Mouse (Mus musculus): Measurements from ENCODE around the gene Phlpp1.
"Not testable (repeated sequence)": the region's sequence is repeated elsewhere in the genome, so short reads cannot be mapped to it uniquely, and the experiment has no call there.

The Phlpp1 gene

GRCm38 (mm10) chr1:106243371-106243770 lies 71.8 kb downstream of the Phlpp1 start:
- DNase-seq (ENCODE audit: low spot score): no peak

DNA sequence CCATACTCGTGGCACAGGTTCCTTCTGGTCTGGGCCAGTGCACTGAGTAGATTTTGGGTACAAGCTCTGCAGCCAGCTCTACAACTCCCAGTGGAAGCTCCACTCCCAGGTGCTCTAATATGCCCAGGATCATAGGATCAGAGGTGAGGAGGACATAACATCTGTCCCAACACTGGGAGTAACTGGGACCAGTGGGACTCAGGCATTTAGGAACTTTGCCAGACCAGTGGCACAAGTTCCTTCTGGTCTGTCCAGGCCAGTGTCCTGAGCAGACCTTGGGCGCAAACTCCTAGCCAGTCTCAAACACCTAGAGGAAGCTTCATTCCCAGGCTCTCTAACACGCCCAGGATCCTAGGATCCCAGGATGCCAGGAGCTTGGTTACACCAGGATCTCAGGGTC lies 72.7 kb downstream of the Phlpp1 start:
- no peak for DNase-seq (ENCODE audit: low spot score)

DNA sequence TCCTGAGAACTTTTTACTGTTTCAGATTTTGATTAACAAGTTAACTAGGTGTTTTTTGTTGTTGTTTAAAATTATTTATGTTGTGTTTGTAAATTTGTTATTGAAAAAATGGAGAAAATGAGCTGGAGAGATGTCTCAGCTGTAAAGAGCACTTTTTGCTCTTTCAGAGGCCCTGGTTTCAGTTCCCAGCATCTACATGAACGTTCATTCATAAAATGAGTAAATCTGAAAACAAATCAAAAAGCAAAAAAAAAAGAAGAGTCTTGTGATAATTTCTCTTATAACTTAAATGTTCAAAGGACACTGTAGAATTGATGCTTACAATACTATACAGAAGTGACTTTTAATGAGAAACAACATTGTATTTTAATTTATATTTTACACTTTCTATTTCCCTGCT lies 82.5 kb downstream of the Phlpp1 start:
- DNase-seq (ENCODE audit: low spot score): no peak

DNA sequence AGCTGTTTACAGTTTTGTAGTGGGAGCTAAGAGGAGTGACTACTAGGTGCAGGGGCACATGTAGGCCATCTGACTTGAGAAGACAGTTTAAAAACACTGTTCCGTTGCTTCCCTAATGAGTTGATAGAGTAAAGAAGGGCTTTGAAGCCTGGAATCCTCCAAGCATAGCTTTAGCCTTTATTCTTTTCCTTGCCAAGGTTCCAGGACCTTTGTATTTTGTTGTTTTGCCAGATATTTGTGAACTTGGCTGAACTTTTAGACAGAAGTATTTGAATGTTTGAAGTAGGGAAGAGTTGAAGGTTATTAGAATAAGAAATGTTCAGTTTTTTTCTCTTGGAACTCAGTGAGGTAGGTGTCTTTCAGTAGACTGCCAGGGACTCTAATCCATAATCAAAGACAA lies 85.6 kb downstream of the Phlpp1 start:
- no peak for DNase-seq (ENCODE audit: low spot score)

GRCm38 (mm10) chr1:106268028-106268799 lies 96.7 kb downstream of the Phlpp1 start:
- no peak for DNase-seq (ENCODE audit: low spot score)

- no peak for DNase-seq (ENCODE audit: low spot score)
Measured at GRCm38 (mm10) chr1:106269337-106269736, 97.8 kb downstream of the Phlpp1 start.

DNA sequence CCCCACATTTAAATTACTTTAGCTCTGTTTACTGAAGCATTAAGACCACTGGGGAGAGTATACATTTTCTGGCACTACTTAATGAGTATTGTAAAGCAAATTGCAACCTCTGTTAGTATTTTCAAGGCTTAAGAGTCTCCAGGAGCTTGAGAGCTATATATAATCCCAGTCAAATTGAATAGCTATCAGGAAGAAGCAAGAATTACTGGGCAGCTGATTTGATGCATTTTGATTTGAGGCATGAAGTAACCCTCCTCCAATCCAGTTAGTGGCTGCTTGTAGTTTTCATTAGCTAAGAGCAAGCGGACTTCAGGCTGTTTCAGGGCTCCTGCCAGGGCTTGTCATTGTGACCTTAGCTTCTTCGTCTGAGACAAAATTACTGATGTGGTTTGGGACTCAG lies 101.4 kb downstream of the Phlpp1 start:
- no peak for DNase-seq (ENCODE audit: low spot score)

DNA sequence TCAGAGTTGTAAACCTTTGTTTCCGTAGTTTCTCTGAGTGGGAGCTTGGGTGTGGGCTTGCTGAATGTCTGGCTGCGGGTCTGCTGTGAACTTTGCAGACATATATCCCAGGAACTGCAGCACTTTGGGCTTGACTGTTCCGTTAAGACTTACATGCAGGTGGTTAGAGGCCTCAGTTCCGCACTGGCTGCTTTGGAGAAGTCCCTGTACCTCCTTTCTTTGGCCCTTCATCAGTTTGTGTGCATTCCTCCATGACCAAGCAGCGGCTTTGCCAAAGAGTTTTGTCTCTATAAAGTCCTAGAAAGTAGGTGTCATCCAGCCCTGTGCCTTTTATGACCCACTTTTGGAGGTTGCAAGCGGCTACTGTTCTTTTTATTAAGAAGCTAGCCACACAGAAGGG lies 102.2 kb downstream of the Phlpp1 start:
- no peak for DNase-seq (ENCODE audit: low spot score)

DNA sequence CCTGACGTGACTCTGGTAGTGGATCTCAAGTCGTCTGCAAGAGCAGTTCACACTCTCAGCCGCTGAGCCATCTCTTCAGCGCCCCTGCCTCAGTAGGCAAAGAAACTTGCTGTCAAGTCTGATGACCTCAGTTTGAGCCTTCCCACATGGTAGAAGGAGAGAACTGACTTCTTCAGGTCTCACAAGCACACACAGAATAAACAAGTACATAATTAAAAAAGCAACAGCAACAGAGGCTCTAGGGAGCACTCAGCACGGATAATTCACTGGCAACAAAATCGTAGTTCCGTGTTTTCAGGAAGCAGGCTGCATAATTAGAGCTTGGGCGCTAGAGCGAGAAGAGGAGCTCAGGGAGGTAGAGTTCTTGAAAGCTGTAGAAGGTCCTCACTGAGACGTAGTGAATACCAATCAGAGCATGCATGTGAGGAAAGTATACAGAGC lies 103.0 kb downstream of the Phlpp1 start:
- DNase-seq (ENCODE audit: low spot score): no peak

- DNase-seq (ENCODE audit: low spot score): no peak
Measured at GRCm38 (mm10) chr1:106275142-106275541, 103.6 kb downstream of the Phlpp1 start.

DNA sequence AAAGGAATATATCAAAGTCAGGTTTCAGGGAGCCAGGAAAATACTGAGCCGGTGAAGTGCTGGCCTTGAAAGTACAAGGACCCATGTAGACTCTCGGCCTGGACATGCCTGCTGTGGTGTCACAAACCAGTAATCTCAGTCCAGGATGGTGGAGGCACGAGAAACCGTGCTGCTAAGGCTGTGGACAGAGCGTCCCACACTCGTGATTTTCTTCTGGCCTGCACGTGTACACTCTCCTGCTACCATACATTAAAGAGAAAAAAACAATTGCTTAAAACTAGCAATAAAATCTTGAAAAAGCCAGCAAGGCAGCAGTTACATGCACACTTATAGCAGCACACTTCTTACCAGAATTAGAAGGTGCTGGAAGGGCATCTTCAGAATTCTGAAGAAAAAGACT lies 104.2 kb downstream of the Phlpp1 start:
- DNase-seq (ENCODE audit: low spot score): no peak

DNA sequence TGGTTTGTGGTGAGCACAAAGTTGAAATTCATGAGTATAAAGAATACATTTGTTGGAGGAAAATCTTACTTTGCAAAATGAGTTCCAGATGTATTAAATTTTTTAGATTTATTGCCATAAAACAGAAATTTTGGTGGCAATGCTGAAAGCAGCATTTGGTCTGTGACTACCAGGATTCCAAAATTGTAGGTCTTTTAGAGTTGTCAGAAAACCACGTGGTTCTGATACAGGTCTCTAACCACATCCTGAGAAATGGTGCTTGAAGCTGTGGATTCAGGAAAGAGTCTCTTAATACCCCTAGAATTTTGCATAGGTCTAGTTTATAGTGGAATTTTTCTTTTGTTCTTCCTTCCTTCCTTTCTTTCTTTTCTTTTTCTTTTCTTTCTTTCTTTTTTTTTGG lies 105.3 kb downstream of the Phlpp1 start:
- no peak for DNase-seq (ENCODE audit: low spot score)

DNA sequence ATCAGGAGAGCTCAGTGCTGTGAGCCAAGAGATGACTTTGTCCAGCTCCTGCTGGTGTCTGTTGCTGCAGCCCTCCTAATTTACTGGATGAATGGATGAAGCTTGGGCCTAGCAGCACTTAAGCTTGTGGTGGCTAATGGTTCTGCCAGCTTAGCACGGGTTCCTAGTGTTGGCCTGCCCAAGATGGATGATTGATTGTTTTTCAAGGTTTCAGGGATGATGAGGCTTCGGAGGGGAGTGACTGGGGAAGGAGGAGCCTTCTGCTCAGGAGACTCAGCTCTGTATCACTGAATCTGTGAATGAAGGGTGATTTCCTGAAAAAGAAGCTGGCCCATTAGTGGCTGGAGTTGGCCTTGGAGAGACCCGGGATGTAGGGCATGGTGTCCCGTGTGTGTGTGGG lies 105.7 kb downstream of the Phlpp1 start:
- DNase-seq (ENCODE audit: low spot score): no peak

GRCm38 (mm10) chr1:106278552-106279060 lies 107.1 kb downstream of the Phlpp1 start:
- no peak for DNase-seq (ENCODE audit: low spot score)

- no peak for DNase-seq (ENCODE audit: low spot score)
Measured at GRCm38 (mm10) chr1:106279404-106280123, 108.0 kb downstream of the Phlpp1 start.

GRCm38 (mm10) chr1:106280171-106280913 lies 108.8 kb downstream of the Phlpp1 start:
- no peak for DNase-seq (ENCODE audit: low spot score)

GRCm38 (mm10) chr1:106286815-106287214 lies 115.3 kb downstream of the Phlpp1 start:
- DNase-seq (ENCODE audit: low spot score): no peak

- no peak for DNase-seq (ENCODE audit: low spot score)
Measured at GRCm38 (mm10) chr1:106289065-106289464, 117.5 kb downstream of the Phlpp1 start.

DNA sequence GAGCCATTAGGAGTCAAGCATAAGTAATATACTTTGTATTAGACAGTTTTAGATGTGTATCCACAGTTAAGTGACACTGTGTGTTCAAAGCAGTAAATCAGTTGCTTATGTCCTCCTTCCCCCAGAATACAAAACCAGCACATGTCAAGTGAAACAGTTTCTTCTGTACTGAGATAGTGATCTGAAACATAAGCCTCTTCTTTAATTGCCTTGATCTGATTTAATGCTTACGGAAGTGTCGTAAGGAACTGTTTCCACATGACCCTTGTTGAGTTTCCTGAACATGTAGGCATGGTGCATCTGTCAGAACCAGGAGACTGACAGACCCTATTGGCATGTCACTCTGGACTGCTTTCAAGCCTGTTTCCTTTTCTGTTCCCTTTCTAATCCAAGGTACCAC lies 118.0 kb downstream of the Phlpp1 start:
- DNase-seq (ENCODE audit: low spot score): no peak

- DNase-seq (ENCODE audit: low spot score): no peak
Measured at GRCm38 (mm10) chr1:106309394-106310039, 138.0 kb downstream of the Phlpp1 start.

DNA sequence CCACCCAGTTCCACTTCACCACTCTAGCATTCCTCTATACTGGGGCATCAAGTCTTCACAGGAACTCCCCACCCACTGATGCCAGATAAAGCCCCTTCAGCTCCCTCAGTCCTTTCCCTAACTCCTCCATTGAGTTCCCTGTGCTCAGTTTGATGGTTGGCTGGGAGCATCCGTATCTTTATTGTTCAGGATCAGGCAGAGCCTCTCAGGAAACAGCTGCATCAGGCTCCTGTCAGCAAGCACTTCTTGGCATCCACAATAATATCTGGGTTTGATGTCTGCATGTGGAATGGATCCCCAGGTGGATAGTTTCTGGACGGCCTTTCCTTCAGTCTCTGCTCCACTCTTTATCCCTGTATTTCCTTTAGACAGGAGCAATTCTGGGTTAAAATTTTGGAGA lies 138.7 kb downstream of the Phlpp1 start:
- DNase-seq (ENCODE audit: low spot score): no peak

- not testable (repeated sequence) for DNase-seq (ENCODE audit: low spot score)
Measured at GRCm38 (mm10) chr1:106311830-106312229, 140.3 kb downstream of the Phlpp1 start.
